Mouse (Mus musculus) CH12.LX (cell line): ENCODE data around the gene Epb41l2. TPM values are rescaled to one million over a fixed set of nuclear protein-coding genes. Genes with fewer than 3 reads are reported as not detected.
A peak's percentile ranks its signal among the peaks of the same experiment; 100 is the strongest.

ENCODE experiments used
- DNase-seq: peaks from one replicate; pipeline ENCODE4 v3.0.0-alpha.2; 2013; ENCODE audit errors: extremely low read depth
- H3K27ac ChIP-seq: 2 replicates; pipeline ENCODE4 v1.5.1; 2012; ENCODE audit warnings: low read depth, mild to moderate bottlenecking, control low read depth, moderate library complexity; ENCODE audit not compliant: insufficient read depth
- H3K27me3 ChIP-seq: replicated peaks from 2 replicates; pipeline ENCODE3; 2012; ENCODE audit warnings: inconsistent platforms
- H3K36me3 ChIP-seq, 2 experiments: replicated peaks in 1 of 2; 2 replicates each; pipeline versions ENCODE3 to v1.6.1; 2012; ENCODE audit warnings: inconsistent platforms in 1 of 2, low read length in 1 of 2, mild to moderate bottlenecking in 1 of 2, mixed read lengths in 1 of 2, moderate library complexity in 1 of 2; ENCODE audit not compliant: control insufficient read depth in 1 of 2, insufficient read depth in 1 of 2
- H3K4me1 ChIP-seq, 2 experiments: 2 replicates each; pipeline ENCODE4 v1.6.1; 2012; ENCODE audit warnings: inconsistent platforms in 1 of 2, moderate library complexity in 1 of 2; ENCODE audit not compliant: insufficient read depth in 2 of 2, control insufficient read depth in 1 of 2
- H3K4me2 ChIP-seq: 2 replicates; pipeline ENCODE4 v1.6.1; 2012; ENCODE audit warnings: low read depth, mild to moderate bottlenecking, control low read depth; ENCODE audit not compliant: poor library complexity, insufficient read depth, severe bottlenecking
- H3K4me3 ChIP-seq, 3 experiments: fragments of 150-350 bp in 1 of 3; sonication (generic) in 1 of 3; replicated peaks in 1 of 3; 2 replicates each; pipeline versions ENCODE3 to v1.5.1; 2011 to 2012; ENCODE audit warnings: low read depth in 2 of 3, low read length in 2 of 3, mild to moderate bottlenecking in 2 of 3, moderate library complexity in 2 of 3, control low read depth in 1 of 3, improper control_type of control experiment in 1 of 3, inconsistent platforms in 1 of 3, mixed read lengths in 1 of 3; ENCODE audit not compliant: poor library complexity in 1 of 3
- H3K79me2 ChIP-seq: replicated peaks from 2 replicates; pipeline ENCODE4 v1.6.1; 2012; ENCODE audit warnings: mild to moderate bottlenecking, moderate library complexity; ENCODE audit not compliant: control insufficient read depth, poor library complexity, insufficient read depth, severe bottlenecking; ENCODE audit errors: extremely low read depth
- H3K9ac ChIP-seq: 2 replicates; pipeline ENCODE4 v1.6.1; 2012; ENCODE audit warnings: low read depth, mild to moderate bottlenecking, control low read depth, moderate library complexity; ENCODE audit not compliant: insufficient read depth
- H3K9me3 ChIP-seq: replicated peaks from 2 replicates; pipeline ENCODE3; 2012; ENCODE audit warnings: low read length, inconsistent platforms, mixed read lengths
- BHLHE40 ChIP-seq: IDR thresholded peaks from 2 replicates; pipeline ENCODE4 v1.6.1; 2011; ENCODE audit warnings: mild to moderate bottlenecking, low read depth, low read length, improper control_type of control experiment
- CHD2 ChIP-seq: IDR thresholded peaks from 2 replicates; pipeline ENCODE4 v1.6.1; 2011; ENCODE audit warnings: low read length, improper control_type of control experiment
- E2F4 ChIP-seq: IDR thresholded peaks from 2 replicates; pipeline ENCODE4 v1.6.1; 2011; ENCODE audit warnings: low read depth, low read length, improper control_type of control experiment; ENCODE audit not compliant: insufficient replicate concordance
- ELF1 ChIP-seq: IDR thresholded peaks from 2 replicates; pipeline ENCODE4 v1.6.1; 2014; ENCODE audit warnings: low read depth, mild to moderate bottlenecking, inconsistent platforms, low read length, improper control_type of control experiment
- EP300 ChIP-seq: IDR thresholded peaks from 2 replicates; pipeline ENCODE4 v1.6.1; 2011; ENCODE audit warnings: low read length, improper control_type of control experiment
- ETS1 ChIP-seq: conservative IDR thresholded peaks from 2 replicates; pipeline ENCODE4 v1.6.1; 2012; ENCODE audit warnings: low read depth, mild to moderate bottlenecking, inconsistent platforms, low read length, improper control_type of control experiment, moderate library complexity
- GABPA ChIP-seq: IDR thresholded peaks from 2 replicates; pipeline ENCODE4 v1.6.1; 2012; ENCODE audit warnings: low read depth, low read length, improper control_type of control experiment, inconsistent platforms; ENCODE audit not compliant: insufficient replicate concordance
- JUND ChIP-seq: conservative IDR thresholded peaks from 2 replicates; pipeline ENCODE4 v1.6.1; 2011; ENCODE audit warnings: low read depth, low read length, improper control_type of control experiment
- MAFK ChIP-seq: IDR thresholded peaks from 2 replicates; pipeline ENCODE4 v1.6.1; 2011; ENCODE audit warnings: low read length, improper control_type of control experiment; ENCODE audit not compliant: insufficient replicate concordance
- MAZ ChIP-seq: IDR thresholded peaks from 2 replicates; pipeline ENCODE4 v1.6.1; 2012; ENCODE audit warnings: low read depth, mild to moderate bottlenecking, inconsistent platforms, low read length, improper control_type of control experiment, moderate library complexity
- MEF2A ChIP-seq: IDR thresholded peaks from 2 replicates; pipeline ENCODE4 v1.6.1; 2014; ENCODE audit warnings: low read depth, mild to moderate bottlenecking, inconsistent platforms, low read length, improper control_type of control experiment, borderline replicate concordance
- MXI1 ChIP-seq: IDR thresholded peaks from 2 replicates; pipeline ENCODE4 v1.6.1; 2011; ENCODE audit warnings: mild to moderate bottlenecking, low read depth, low read length, improper control_type of control experiment
- MYC ChIP-seq: IDR thresholded peaks from 2 replicates; pipeline ENCODE4 v1.6.1; 2011; ENCODE audit warnings: low read depth, mild to moderate bottlenecking, improper control_type of control experiment, low read length
- NELFE ChIP-seq: IDR thresholded peaks from 2 replicates; pipeline ENCODE4 v1.6.1; 2011; ENCODE audit warnings: low read depth, low read length, improper control_type of control experiment
- PAX5 ChIP-seq: IDR thresholded peaks from 2 replicates; pipeline ENCODE4 v1.6.1; 2012; ENCODE audit warnings: low read length, inconsistent platforms, mixed read lengths
- RCOR1 ChIP-seq: conservative IDR thresholded peaks from 2 replicates; pipeline ENCODE4 v1.6.1; 2012; ENCODE audit warnings: low read depth, mild to moderate bottlenecking, inconsistent platforms, low read length, improper control_type of control experiment
- SIN3A ChIP-seq: IDR thresholded peaks from 2 replicates; pipeline ENCODE4 v1.6.1; 2012; ENCODE audit warnings: low read length, improper control_type of control experiment, inconsistent platforms
- TBP ChIP-seq: conservative IDR thresholded peaks from 2 replicates; pipeline ENCODE4 v1.6.1; 2011; ENCODE audit warnings: low read depth, low read length, improper control_type of control experiment
- TCF12 ChIP-seq: IDR thresholded peaks from 2 replicates; pipeline ENCODE4 v1.6.1; 2014; ENCODE audit warnings: low read depth, mild to moderate bottlenecking, inconsistent platforms, low read length, improper control_type of control experiment
- ZC3H11A ChIP-seq: IDR thresholded peaks from 2 replicates; pipeline ENCODE4 v1.6.1; 2012; ENCODE audit warnings: low read depth, mild to moderate bottlenecking, inconsistent platforms, low read length, improper control_type of control experiment
- ZMIZ1 ChIP-seq: IDR thresholded peaks from 2 replicates; pipeline ENCODE4 v1.6.1; 2012; ENCODE audit warnings: low read depth, mild to moderate bottlenecking, inconsistent platforms, low read length, improper control_type of control experiment
- ZNF384 ChIP-seq: IDR thresholded peaks from 2 replicates; pipeline ENCODE4 v1.6.1; 2012; ENCODE audit warnings: low read depth, low read length, improper control_type of control experiment, inconsistent platforms
- dilution Hi-C: fragments of 300-500 bp; cut with MboI; formaldehyde crosslinking; loops from 2 replicates; pipeline ENCODE4 v1.14.3; 2020; ENCODE audit warnings: low sequenced_read_pairs; ENCODE audit not compliant: extremely low pct_unique_long_range_greater_than_20kb, extremely low pct_ligation_motif_present
- in situ Hi-C: fragments of 300-500 bp; cut with MboI; formaldehyde crosslinking; loops from 3 replicates; pipeline ENCODE4 v1.14.3; 2019; ENCODE audit warnings: low sequenced_read_pairs, low pct_ligation_motif_present, low pct_unique_long_range_greater_than_20kb, mixed read lengths
- polyA plus RNA-seq: library from polyadenylated mRNA; unstranded; fragments of >175 nt; gene quantifications from 2 replicates; pipeline ENCODE4 v1.2.1, GENCODE M21; 2012; ENCODE audit warnings: low read depth; ENCODE audit not compliant: insufficient read length
- total RNA-seq, 2 experiments: library from RNA; depleted of rRNA; stranded (reverse); fragments of 300-350 nt in 1 of 2; fragments of >200 nt in 1 of 2; gene quantifications; 2 replicates each; pipeline ENCODE4 v1.2.3; 2012 to 2014

Gene Epb41l2
- total and polyA plus RNA-seq, 3 experiments: 24.3 to 71.2 (median 28.4) TPM

DNA sequence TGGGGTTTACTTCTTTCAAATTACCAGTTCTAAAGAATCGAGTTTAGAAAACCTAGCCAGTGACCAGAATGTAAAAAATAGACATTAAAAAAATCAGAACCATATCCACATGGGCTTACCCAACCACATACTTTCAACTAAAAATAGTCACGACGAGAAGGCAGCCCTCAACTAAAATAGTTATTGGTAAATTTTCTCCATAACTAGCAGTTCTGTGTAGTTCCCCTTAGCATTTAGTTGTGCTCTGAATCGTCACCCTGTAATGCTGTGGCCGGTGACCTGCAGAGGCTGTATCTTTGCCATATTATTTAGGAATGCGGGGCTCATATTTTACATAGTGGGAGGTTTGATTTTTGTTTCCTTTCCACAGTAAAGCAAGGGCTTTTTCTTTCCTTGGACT is 2.6 kb downstream of the Epb41l2 start:
- H3K4me2 ChIP-seq: peak overlapping the region; percentile 88
- peak overlapping the region in 2 of 3 experiments; percentile 12 to 69 for H3K4me3 ChIP-seq
- peaks cover 5 to 55% of the 10 kb centered on the region in 2 experiments; a peak in 3 of 4 replicates for H3K4me1 ChIP-seq

DNA sequence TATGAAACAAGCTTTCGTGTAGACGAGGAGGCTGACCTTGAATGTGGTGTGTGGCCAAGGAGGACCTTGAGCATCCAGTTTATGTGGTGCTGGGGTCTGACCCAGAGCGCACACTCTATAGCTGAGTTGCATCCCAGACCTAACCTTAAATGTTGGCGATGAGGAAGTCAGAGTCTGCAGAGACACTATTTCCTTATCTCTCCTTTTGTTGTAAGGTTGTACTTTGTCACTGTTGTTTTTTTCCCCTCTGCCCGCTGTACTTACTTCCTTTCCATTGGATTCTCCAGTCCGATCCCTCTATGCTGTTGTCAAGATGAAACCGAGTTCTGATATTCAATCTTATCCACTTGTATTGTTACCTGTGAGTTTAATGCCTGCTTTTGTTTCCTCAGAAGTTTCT is 5.6 kb downstream of the Epb41l2 start:
- TF ChIP-seq PAX5: no peak
- TF ChIP-seq CHD2: no peak
- TF ChIP-seq SIN3A: no peak
- TF ChIP-seq JUND: no peak
- no peak for TF ChIP-seq TCF12
- no peak for TF ChIP-seq GABPA
- TF ChIP-seq MXI1: no peak
- no peak for TF ChIP-seq MAZ
- no peak for TF ChIP-seq TBP
- TF ChIP-seq ETS1: no peak
- no peak for TF ChIP-seq BHLHE40
- TF ChIP-seq ZNF384: no peak
- no peak for TF ChIP-seq MEF2A
- no peak for TF ChIP-seq ZC3H11A
- no peak for TF ChIP-seq EP300
- TF ChIP-seq E2F4: no peak
- no peak for TF ChIP-seq ELF1
- Histone ChIP-seq H3K79me2 (peaks cover 26% of the 10 kb centered on the region), H3K27me3 (no peaks in the 10 kb centered on the region), H3K9me3 (no peaks in the 10 kb centered on the region), H3K36me3 (peaks cover 0 to 11% of the 10 kb centered on the region in 2 experiments), H3K9ac (no peak overlapping the region), H3K4me1 (peaks cover 5 to 78% of the 10 kb centered on the region in 2 experiments; a peak in 3 of 4 replicates), H3K4me2 (no peak overlapping the region), H3K4me3 (no peak overlapping the region), H3K27ac (no peak overlapping the region)
- dilution Hi-C loops: no loop called here
- in situ Hi-C loops: loop anchor here (5.0 kb wide), 1 partner anchor 73 kb away; no protein-coding TSS in a partner anchor
- DNase-seq: no peak

More for the DNA sequence above, 2.6 kb downstream of the Epb41l2 start:
- in situ Hi-C loops: no loop called here
- TF ChIP-seq MAZ: no peak
- no peak for TF ChIP-seq MAFK
- TF ChIP-seq RCOR1: no peak
- TF ChIP-seq NELFE: no peak
- no peak for TF ChIP-seq MYC
- TF ChIP-seq EP300: no peak
- TF ChIP-seq ZMIZ1: no peak
- peak overlapping the region; percentile 7; the same call in 1 of the 2 replicates for H3K9ac ChIP-seq
- H3K27me3 ChIP-seq: no peaks in the 10 kb centered on the region
- dilution Hi-C loops: no loop called here
- H3K27ac ChIP-seq: no peak overlapping the region
- no peaks in the 10 kb centered on the region for H3K9me3 ChIP-seq
- DNase-seq: no peak
- H3K79me2 ChIP-seq: peaks cover 22% of the 10 kb centered on the region
- peaks cover 0 to 5% of the 10 kb centered on the region in 2 experiments for H3K36me3 ChIP-seq
